Mouse (Mus musculus) embryonic fibroblast, embryonic 13.5 days (primary cell): ENCODE measurements around the gene Pank4. TPM values are rescaled to one million over a fixed set of nuclear protein-coding genes. Genes with fewer than 3 reads are reported as not detected.

ENCODE experiments used
- H3K27ac ChIP-seq: 2 replicates; pipeline ENCODE4 v1.5.1; 2012; ENCODE audit warnings: low read length, control low read depth, inconsistent platforms; ENCODE audit not compliant: insufficient read depth
- H3K4me1 ChIP-seq: 2 replicates; pipeline ENCODE4 v1.6.1; 2011; ENCODE audit warnings: low read length; ENCODE audit not compliant: control insufficient read depth, insufficient read depth
- H3K4me3 ChIP-seq: 2 replicates; pipeline ENCODE4 v1.5.1; 2011; ENCODE audit warnings: mild to moderate bottlenecking, control low read depth, low read length; ENCODE audit not compliant: insufficient read depth
- CTCF ChIP-seq: IDR thresholded peaks from 2 replicates; pipeline ENCODE4 v1.5.1; 2011; ENCODE audit warnings: mild to moderate bottlenecking, control low read depth, low read length, moderate library complexity, borderline replicate concordance; ENCODE audit not compliant: insufficient read depth
- POLR2A ChIP-seq: IDR thresholded peaks from 2 replicates; pipeline ENCODE4 v1.6.1; 2011; ENCODE audit warnings: low read depth, mild to moderate bottlenecking, control low read depth, low read length, moderate library complexity
- polyA plus RNA-seq: library from polyadenylated mRNA; stranded (reverse); fragments of >200 nt; gene quantifications from 2 replicates; pipeline ENCODE4 v1.2.4, GENCODE M21; 2011; ENCODE audit warnings: low read depth; ENCODE audit not compliant: missing spikeins, insufficient read length

Pank4 gene
- polyA plus RNA-seq, 1 experiment, result 19.8 TPM

DNA sequence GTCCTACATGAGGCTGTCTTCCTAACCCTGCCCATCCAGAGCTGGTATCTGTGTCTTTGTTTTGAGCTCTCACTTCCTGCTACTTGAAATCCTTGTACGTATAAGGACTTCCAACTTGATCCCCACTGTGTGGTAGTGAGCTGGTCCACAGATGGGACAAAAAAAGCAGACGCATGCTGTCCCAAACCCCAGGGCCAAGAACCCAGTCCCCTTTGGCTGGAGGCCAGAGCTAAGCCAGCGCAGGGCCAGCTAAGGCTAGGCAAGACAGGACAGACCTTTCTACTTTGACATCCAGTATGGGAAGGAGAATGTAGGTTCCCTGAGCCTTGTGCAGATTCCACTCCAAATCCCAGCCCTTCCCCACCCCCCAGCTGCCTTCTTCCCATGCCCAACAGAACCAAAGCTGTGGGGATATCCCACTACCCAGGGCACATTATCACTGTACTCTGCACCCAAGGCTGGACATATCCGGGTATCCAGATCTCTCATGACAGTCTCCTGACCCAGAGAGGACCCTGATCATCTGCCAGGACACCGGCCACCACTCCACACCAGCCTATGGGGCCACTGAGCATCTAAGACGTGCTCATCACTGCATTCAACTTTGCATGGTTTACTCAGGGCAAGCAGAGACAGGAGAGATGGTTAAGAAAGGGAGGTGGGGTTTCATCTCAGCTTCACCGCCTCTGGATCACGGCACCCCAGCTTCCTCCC lies 47.5 kb downstream of the Pank4 start:
- TF ChIP-seq POLR2A, result no peak
- no peak for TF ChIP-seq CTCF
- H3K4me1 ChIP-seq, result no peaks in the 10 kb centered on the region
- H3K27ac ChIP-seq, result no peak overlapping the region
- H3K4me3 ChIP-seq, result no peak overlapping the region

GRCm38 (mm10) chr4:155012115-155012514 lies 48.2 kb downstream of the Pank4 start:
- Histone ChIP-seq H3K4me1 (no peaks in the 10 kb centered on the region), H3K27ac (no peak overlapping the region), H3K4me3 (no peak overlapping the region)
- TF ChIP-seq POLR2A (no peak), CTCF (no peak)

DNA sequence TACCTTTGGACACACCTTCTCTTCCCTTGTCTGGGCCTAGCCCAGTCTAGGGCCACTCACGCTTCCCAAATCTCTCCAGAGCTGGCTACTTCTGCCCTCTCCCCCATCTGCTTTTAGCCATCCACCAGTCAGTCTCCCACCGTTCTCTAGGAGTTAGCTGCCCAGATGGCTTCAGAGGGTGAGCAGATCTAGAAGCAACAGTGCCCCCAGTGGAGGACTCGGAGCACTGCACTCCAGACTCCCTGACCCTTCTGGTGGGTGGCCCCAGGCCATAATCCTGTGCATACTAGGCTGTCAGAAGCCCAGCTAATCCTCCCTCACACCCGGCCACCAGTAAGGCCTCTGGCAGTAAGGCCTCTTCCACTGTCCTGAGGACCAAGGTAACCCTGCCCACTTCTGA lies 48.9 kb downstream of the Pank4 start:
- H3K4me1 ChIP-seq, result no peaks in the 10 kb centered on the region
- no peak overlapping the region for H3K27ac ChIP-seq
- H3K4me3 ChIP-seq, result no peak overlapping the region
- TF ChIP-seq CTCF, result peak; percentile 68; the same call in 1 of the 2 replicates
- no peak for TF ChIP-seq POLR2A

DNA sequence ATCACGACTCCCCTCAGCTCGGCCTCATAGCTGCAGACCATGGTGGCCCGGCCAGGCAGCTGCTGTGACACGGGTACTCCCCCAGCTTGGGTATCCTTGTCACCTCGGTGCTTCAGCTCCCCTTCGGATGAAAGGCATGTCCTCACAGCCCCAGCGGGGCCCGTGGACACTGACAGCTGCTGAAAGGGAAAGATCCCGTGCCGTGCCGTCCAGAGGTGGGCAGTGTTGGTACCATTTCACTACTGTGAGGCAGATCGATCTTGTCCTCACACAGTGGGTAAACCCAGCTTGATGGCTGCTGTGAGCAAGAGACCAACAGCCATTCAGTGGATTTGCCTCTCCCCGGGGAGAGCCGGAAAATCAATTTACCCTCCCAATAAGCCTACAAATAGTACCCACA lies 50.3 kb downstream of the Pank4 start:
- no peaks in the 10 kb centered on the region for H3K4me1 ChIP-seq
- no peak overlapping the region for H3K4me3 ChIP-seq
- TF ChIP-seq POLR2A, result no peak
- no peak for TF ChIP-seq CTCF
- H3K27ac ChIP-seq, result no peak overlapping the region

- no peaks in the 10 kb centered on the region for H3K4me1 ChIP-seq
- H3K27ac ChIP-seq, result no peak overlapping the region
- H3K4me3 ChIP-seq, result no peak overlapping the region
- no peak for TF ChIP-seq POLR2A
These were observed 50.9 kb downstream of the Pank4 start for GRCm38 (mm10) chr4:155014791-155015190.

DNA sequence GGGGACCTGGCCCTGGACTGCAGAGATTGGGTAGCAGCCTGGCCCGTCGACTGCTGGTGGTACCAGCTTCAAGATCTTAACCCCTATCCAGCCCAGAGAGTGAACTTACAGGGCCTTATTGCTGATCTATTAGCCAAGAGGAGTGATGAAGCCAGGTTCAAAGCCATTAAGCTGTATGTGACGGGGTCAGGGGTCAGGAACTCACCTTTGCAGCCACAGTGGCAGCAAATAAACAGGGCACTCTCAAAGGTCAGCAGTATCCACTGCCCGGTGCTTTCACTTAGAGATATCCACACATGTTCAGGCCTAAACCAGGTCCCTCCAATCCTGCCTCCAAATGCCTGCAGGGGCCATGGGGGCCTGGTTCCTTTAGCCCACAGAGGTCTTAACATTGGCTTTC lies 51.6 kb downstream of the Pank4 start:
- Histone ChIP-seq H3K4me3 (no peak overlapping the region), H3K27ac (no peak overlapping the region), H3K4me1 (no peaks in the 10 kb centered on the region)
- no peak for TF ChIP-seq POLR2A

DNA sequence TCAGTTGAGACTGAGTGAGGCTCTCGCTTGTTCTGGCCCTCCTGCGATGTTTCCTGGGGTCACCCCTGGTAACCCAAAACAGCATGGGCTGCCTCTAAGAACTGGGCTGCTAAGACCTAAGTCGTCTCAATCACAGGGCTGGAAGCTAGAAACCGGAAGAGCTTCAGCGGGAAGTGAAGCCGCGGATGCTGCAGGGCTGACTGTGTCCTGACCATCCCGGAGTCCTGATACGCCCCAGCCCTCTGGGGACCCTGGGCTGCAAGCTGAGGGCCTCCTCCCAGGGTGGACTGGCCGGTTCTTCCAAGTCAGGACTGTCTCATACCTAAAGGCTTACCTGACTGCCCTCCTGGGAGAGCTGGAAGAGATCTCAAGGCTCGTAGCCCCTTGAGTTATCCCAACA lies 52.9 kb downstream of the Pank4 start:
- Histone ChIP-seq H3K4me3 (no peak overlapping the region), H3K27ac (no peak overlapping the region), H3K4me1 (no peaks in the 10 kb centered on the region)
- TF ChIP-seq CTCF (no peak), POLR2A (no peak)

- H3K4me1 ChIP-seq, result no peaks in the 10 kb centered on the region
These were observed 53.4 kb downstream of the Pank4 start for GRCm38 (mm10) chr4:155017253-155017878.

GRCm38 (mm10) chr4:155018066-155018465 lies 54.1 kb downstream of the Pank4 start:
- Histone ChIP-seq H3K27ac (no peak overlapping the region), H3K4me3 (no peak overlapping the region), H3K4me1 (no peaks in the 10 kb centered on the region)
- TF ChIP-seq CTCF (no peak), POLR2A (no peak)

More at GRCm38 (mm10) chr4:155017253-155017878, 53.4 kb downstream of the Pank4 start:
- Histone ChIP-seq H3K27ac (no peak overlapping the region), H3K4me3 (no peak overlapping the region)
- TF ChIP-seq CTCF, result no peak
- no peak for TF ChIP-seq POLR2A

- no peak overlapping the region for H3K4me3 ChIP-seq
- H3K27ac ChIP-seq, result no peak overlapping the region
- TF ChIP-seq CTCF (no peak), POLR2A (no peak)
- H3K4me1 ChIP-seq, result no peaks in the 10 kb centered on the region
These were observed 54.8 kb downstream of the Pank4 start for GRCm38 (mm10) chr4:155018601-155019335.
